Mouse (Mus musculus): ENCODE measurements at regions not wholly inside any gene's neighbourhood (a gene's known extent, or its start where the extent isn't known, plus 50 kb on each side); places are given as distances from the start of the nearest gene placed in this dataset.

DNA sequence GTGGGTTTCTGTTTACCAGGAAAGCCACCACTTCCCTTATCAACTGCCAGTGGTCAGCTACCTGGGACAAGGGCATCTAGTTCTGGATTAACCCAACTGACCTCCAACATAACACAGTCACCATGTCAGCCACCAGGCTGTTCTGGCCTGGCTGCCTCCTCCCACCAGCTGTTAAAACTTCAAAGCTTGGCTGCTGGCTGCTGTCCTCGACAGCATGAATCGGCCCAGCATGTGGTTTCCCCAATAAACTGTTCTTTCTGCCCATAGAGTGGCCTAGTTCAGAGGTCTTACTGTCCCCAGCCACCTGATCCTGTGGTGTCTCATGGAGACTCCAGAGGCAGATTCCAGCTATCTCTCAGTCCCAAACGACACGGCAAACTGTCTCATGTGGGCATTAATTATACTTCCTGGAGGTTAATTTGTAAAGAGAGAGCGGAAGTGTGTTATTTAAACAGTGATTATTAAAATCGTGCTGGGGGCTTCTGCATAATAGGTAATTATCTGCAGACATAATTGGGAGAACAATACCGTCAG lies 219.7 kb downstream of the Matn1 start:
- DNase-seq, result no peak

GRCm38 (mm10) chr4:131166574-131167270 lies 222.5 kb downstream of the Matn1 start:
- DNase-seq, result no peak

- DNase-seq, result no peak
Measured at GRCm38 (mm10) chr4:131167921-131168320, 223.7 kb downstream of the Matn1 start.

DNA sequence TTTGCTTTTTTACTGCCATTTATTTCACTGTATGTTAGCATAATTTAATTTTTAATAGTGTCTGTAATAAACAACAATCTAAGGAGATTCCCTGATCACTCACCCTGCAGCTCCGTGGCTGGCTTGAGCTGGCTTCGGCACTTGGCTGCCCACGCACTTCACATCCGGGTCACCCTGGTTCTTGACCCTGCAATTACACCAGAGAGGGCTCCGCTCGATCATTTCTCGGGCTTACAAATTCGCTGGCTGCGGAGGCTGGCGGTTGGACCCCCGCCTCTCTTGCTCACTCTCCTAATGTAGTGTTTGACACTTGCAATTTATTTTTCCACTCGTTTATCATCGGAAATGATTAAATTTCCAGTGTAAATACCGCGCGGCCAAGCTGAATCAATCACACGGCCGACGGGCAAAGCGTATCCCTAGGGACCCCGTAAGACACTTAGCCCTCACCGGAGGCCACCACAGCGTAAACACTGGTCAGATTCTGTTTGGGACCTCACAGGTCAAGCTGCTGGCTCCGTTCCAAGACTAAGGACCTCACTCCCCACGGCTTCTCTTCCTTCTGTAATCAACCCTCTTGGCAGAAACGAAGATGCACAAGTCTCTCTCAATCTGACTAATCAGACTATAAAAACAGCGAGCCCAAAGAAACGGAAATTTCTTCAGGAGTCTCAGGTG lies 229.7 kb downstream of the Matn1 start:
- DNase-seq, result peak; percentile 2 to 21

GRCm38 (mm10) chr4:131176701-131177100 lies 232.5 kb downstream of the Matn1 start:
- no peak for DNase-seq

GRCm38 (mm10) chr4:131177889-131178288 lies 233.7 kb downstream of the Matn1 start:
- no peak for DNase-seq

DNA sequence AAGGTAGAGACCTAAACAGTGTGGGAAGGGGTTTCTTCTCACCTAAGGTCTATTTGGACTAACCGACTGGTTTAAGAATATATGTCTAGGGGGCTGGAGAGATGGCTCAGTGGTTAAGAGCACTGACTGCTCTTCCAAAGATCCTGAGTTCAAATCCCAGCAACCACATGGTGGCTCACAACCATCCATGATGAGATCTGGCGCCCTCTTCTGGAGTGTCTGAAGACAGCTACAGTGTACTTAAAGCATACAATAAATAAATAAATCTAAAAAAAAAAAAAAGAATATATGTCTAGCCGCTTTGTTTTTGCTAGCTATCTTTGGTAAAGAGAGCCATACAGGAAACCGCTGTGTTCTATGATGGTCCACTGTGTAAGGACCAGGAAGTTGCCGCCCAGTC lies 234.5 kb downstream of the Matn1 start:
- peak in 1 of 2 experiments; percentile 47 for DNase-seq

DNA sequence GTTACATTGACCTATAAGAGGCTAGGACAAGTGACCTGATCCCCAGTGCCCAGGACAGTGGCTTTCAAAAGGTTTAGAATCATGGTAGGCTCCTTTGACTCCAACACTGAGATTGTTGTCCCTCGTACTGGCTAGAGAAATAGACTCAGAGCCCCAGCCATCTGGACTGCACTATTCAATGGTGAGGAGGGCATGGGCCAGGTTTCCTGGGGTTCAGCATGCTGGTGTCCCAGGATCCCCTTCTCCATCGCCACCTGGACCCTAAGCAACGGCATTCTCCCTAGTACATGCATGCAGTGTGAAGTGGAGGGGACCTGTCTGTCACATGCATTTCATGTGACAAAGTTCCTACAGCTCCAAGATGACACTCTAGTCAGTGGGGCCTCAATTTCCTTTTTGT lies 243.9 kb downstream of the Matn1 start:
- DNase-seq, result no peak

DNA sequence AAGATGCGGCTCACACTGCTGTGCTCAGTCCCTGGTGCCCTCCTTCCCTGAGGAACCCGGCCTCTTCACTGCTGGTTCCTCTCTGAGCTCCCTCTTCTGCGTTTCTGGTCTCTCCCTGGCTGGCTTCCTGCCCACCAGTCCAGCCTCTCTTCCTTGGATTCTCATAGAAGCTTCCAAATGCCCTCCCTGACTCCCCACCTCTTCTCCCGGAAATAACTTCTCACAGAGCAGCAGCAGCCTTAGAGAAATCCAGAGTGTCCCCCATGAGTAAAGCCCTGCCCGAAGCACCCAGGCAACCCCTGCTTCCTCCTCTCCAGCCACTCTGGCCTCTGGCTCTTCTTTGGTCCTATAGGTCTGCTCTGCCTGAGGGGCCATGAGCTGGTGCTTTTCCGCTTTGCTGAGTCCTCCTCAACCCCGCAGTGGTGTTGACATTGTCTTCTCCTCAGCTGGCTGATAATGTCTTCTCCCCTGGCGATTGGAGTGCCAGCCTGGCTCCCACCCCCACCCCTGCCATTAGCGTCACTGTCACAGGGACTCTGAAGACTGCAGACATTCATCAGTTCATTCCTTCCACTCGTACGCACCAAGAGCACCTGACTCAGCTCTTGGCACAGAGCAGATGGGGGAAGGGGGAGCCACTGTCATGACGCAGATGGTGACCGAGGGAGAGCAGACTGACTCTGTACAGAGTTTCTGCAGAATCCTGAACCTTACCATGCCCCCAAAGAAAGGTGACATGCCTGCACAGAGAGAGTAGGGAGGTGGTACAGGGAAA lies 247.1 kb downstream of the Matn1 start:
- no peak for DNase-seq

DNA sequence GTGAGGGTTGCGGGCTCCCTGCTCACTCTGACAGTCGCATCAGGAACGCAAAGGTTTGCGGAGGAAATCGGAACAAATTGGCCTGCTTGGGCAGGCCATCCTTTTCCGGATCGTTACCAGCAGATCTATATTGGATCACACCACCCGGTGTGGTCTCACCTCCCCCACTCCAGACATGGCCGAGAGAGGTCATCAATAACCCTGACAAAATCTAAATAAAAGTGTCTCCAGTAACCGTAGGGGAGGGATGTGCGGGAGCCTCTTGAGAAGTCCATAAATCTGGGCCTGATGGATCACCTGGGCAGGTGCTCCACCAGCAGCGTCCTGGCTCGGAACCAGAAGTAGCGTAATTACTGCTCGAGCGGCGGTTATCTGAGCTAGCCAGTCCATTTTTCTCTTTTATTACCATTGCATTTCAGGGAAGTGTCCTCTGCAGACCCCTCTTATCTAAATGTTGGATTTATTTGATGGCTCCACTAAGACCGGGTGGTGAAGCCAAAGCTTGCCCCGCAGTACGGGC lies 249.8 kb downstream of the Matn1 start:
- no peak for DNase-seq

- no peak for DNase-seq
Measured at GRCm38 (mm10) chr4:131196147-131196546, 252.0 kb downstream of the Matn1 start.

DNA sequence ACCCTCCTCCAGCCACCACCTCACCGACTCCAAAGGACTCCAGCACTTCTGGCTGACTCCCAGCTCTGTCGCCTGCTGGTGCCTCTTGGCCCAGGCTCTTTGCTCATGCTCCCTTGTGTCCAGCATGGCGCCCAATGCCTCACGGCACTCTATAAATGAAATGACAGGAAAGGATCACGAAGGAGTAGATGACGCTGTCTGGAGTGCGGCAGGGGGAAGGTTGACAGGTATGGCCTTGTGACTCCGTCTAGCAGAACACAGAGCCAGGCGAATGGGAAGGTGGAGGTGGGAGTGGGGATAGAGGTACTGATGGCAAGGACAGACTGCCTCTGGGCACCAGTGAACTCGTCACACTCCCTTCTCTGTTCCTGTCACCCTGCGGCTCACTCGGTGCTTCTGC lies 259.5 kb downstream of the Matn1 start:
- DNase-seq, result no peak

DNA sequence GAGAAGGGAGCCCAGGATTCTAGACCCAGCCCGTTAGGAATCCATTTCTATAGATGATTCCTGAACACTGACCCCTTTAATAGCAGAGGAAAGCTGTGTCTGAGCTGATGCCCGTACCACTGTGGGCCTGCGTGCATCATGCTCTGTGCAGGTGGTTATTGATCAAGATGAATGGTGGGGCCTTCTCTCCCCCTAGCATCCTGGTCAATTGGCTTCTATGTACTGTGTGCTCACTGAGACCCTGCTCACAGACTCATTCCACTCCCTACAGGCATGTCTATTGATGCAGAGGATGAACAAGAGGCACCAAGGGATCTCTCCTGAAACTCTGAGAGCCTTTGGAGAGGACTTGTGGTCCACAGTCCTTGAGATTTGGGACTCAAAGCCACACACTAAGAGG lies 260.5 kb downstream of the Matn1 start:
- DNase-seq, result no peak

DNA sequence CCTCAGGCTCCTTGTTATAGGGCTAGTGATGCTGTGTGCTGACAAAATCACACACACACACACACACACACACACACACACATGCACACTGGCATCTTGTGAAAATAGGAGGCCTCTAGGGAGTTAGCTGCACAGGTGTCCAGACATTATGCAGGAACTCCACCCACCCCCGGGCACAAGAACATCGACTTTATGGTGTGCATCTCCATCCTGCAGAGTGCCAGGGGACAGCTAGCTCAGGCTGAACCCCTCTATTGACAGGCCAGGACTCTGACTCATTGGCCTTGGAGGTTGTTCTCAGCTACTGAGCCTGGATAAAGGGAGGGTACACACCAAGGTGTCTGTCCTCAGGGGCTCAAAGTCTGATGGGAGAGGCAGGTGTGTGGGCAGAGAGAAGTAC lies 260.9 kb downstream of the Matn1 start:
- DNase-seq, result no peak

- DNase-seq, result no peak
Measured at GRCm38 (mm10) chr4:131205685-131206084, 261.5 kb downstream of the Matn1 start.

DNA sequence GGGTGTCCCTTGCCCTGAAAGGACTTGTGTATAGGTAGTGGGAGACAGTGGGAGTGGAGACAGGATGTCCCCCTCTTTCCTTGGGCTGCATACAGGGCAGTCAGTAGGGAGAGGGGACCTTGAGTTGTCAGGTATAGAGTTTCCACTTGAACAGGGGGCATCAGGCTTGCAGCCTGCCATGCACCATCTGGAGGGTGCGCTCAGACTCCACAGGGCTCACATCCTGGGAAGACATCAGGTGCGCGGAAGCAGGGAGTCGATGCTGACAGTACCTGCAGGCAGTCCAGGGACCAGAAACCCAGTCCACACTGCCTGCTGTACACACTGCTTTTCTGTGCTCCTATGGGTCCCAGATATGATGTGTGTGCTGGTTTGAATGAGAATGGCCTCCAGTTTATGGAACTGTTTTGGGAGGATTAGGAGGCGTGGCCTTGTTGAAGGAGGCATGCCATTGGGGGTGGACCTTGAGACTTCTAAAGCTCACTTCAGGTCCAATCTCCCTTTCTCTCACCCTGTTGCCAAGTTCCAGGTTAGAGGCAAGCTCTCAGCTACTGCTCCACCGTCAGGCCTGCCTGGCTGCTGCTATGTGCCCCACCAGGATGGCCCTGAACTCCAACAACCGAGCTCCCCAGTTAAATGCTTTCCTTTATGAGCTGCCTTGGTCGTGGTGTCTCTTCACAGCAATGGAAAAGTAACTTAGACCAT lies 262.1 kb downstream of the Matn1 start:
- DNase-seq, result no peak

- no peak for DNase-seq
Measured at GRCm38 (mm10) chr4:131206886-131207200, 262.7 kb downstream of the Matn1 start.

GRCm38 (mm10) chr4:131207249-131207648 lies 263.1 kb downstream of the Matn1 start:
- DNase-seq, result no peak

GRCm38 (mm10) chr4:131208166-131208565 lies 264.0 kb downstream of the Matn1 start:
- no peak for DNase-seq

GRCm38 (mm10) chr4:131208637-131209036 lies 264.5 kb downstream of the Matn1 start:
- DNase-seq, result no peak

DNA sequence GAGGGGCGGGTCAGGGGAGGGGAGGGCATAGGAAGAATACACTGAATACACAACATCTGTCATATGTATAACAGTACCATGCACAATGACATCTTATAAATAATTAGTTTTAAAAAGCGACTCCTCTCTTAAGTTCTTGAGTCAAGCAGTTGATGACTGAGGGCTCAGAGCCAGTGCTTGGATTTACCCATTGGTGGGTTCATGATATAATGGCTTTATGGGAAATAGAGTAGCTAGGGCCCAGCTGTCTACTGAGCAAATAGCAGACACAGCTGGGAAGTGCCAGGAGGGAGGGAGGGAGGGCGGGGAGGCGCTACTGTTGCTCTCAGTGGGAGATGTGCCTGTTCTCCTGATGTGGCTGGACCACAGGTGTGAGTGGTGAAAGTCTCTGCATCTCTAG lies 268.5 kb downstream of the Matn1 start:
- DNase-seq, result no peak

DNA sequence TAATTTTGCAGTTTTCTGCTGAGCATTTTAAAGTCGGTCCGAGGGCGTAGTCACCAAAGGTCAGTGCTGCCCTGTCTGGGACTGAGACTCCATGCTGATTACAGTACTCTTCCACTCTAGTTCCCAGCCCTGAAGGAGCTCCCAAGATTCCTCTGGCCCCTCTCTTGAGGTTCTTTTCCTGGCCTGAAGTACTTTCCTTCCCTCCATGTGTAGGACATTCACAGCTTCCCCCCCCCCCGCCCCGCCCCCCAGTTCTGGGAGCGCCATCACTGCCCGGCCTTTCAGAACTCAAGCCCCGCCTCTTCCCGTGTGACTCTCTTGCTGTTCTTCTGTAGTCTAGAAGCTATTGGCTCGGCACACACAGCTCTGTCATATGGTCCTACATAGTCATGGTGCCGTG lies 271.5 kb downstream of the Matn1 start:
- DNase-seq, result no peak

DNA sequence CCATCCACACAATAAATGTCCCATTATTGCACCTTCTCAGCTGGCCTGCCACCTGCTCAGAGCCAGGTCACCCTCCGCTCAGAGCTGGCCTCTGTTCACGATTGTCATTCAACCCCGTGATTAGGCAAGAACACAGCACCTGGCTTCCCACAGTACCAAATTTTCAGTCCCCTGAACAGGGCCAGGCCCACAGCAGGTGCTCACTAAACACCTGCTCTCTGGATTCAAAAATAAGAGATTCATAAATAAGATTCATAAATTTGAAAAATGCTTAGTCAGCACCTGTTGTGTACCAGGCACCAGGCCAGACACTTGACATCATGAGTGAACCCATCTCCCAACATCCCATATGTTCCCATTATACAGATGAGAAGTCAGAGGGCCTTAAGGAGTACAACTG lies 272.2 kb downstream of the Matn1 start:
- no peak for DNase-seq

Data from kidney, postnatal 36 days (tissue).